Mouse (Mus musculus) hindbrain, embryonic 11.5 days (tissue): Measurements from ENCODE around the gene Slc22a17. TPM values are rescaled to one million over a fixed set of nuclear protein-coding genes. Genes with fewer than 3 reads are reported as not detected.
"Not testable (repeated sequence)": the region's sequence is repeated elsewhere in the genome, so short reads cannot be mapped to it uniquely, and the experiment has no call there.

Experiments
- ATAC-seq: fragments of 200-750 bp; cut with Nextera tagmentation; 2 replicates; pipeline ENCODE4 v1.8.0; 2017; ENCODE audit warnings: mild to moderate bottlenecking, moderate TSS enrichment, moderate library complexity; ENCODE audit not compliant: low FRiP score
- DNase-seq: peaks from one replicate; pipeline ENCODE4 v3.0.0-alpha.2; 2015; ENCODE audit warnings: low spot score
- H3K27ac ChIP-seq: fragments of 300-500 bp; sonication (generic); 2 replicates; pipeline ENCODE4 v1.5.1; 2014; ENCODE audit warnings: mild to moderate bottlenecking, low read depth, low read length
- H3K27me3 ChIP-seq: fragments of 300-500 bp; sonication (generic); 2 replicates; pipeline ENCODE4 v1.6.1; 2014; ENCODE audit warnings: mild to moderate bottlenecking, low read length, moderate library complexity, mixed read lengths; ENCODE audit not compliant: control insufficient read depth, insufficient read depth
- H3K36me3 ChIP-seq: fragments of 300-500 bp; sonication (generic); 2 replicates; pipeline ENCODE4 v1.6.1; 2014; ENCODE audit warnings: mild to moderate bottlenecking, low read length, moderate library complexity, mixed read lengths; ENCODE audit not compliant: control insufficient read depth, insufficient read depth
- H3K4me1 ChIP-seq: fragments of 300-500 bp; sonication (generic); replicated peaks from 2 replicates; pipeline ENCODE4 v1.6.1; 2014; ENCODE audit warnings: low read length, mixed read lengths; ENCODE audit not compliant: control insufficient read depth, insufficient read depth
- H3K4me2 ChIP-seq: fragments of 300-500 bp; sonication (generic); replicated peaks from 2 replicates; pipeline ENCODE4 v1.6.1; 2014; ENCODE audit warnings: mild to moderate bottlenecking, low read depth, low read length
- H3K4me3 ChIP-seq: fragments of 300-500 bp; sonication (generic); 2 replicates; pipeline ENCODE4 v1.5.1; 2014; ENCODE audit warnings: low read depth, low read length
- H3K9ac ChIP-seq: fragments of 300-500 bp; sonication (generic); 2 replicates; pipeline ENCODE4 v1.6.1; 2014; ENCODE audit warnings: low read depth, low read length
- H3K9me3 ChIP-seq: fragments of 300-500 bp; sonication (generic); 2 replicates; pipeline ENCODE4 v1.6.1; 2016; ENCODE audit warnings: low read length; ENCODE audit not compliant: control insufficient read depth
- WGBS: fragments of 180-500 bp; shearing (Covaris S2); extraction: QIAGEN DNeasy Blood & Tissue Kit; methylation state at CpG from one replicate; pipeline ENCODE4 v1.1.7; 2014; 5-methylcytosine and 5-hydroxymethylcytosine counted together
- polyA plus RNA-seq: library from polyadenylated mRNA; unstranded; fragments of >200 nt; fragmentation: Nextera tagmentation; extraction: Ambion mirVana; gene quantifications from 2 replicates; pipeline ENCODE4 v1.2.1, GENCODE M21; 2014

Gene Slc22a17
- polyA plus RNA-seq, 1 experiment from 2014 or later = 41.0 TPM

GRCm38 (mm10) chr14:54954474-54954873, 41.5 kb upstream of the Slc22a17 start:
- H3K4me3 ChIP-seq = no peak overlapping the region
- H3K27ac ChIP-seq = no peak overlapping the region
- no peak overlapping the region for H3K4me2 ChIP-seq
- WGBS = 79% methylated on average over 3 of the region's 3 CpGs
- H3K4me1 ChIP-seq = no peaks in the 10 kb centered on the region
- ATAC-seq (no peak), DNase-seq (no peak)
- no peak overlapping the region for H3K9ac ChIP-seq
- no peaks in the 10 kb centered on the region for H3K27me3 ChIP-seq
- H3K36me3 ChIP-seq = no peaks in the 10 kb centered on the region
- H3K9me3 ChIP-seq = no peaks in the 10 kb centered on the region

- Histone ChIP-seq H3K4me2 (no peak overlapping the region), H3K9me3 (no peaks in the 10 kb centered on the region), H3K27ac (no peak overlapping the region), H3K36me3 (no peaks in the 10 kb centered on the region), H3K9ac (no peak overlapping the region), H3K4me1 (no peaks in the 10 kb centered on the region), H3K4me3 (no peak overlapping the region), H3K27me3 (no peaks in the 10 kb centered on the region)
- DNase-seq (no peak), ATAC-seq (no peak)
- WGBS = 90% methylated on average over 8 of the region's 8 CpGs
These were observed 40.8 kb upstream of the Slc22a17 start for GRCm38 (mm10) chr14:54953664-54954206.

- no peak overlapping the region for H3K9ac ChIP-seq
- H3K9me3 ChIP-seq = no peaks in the 10 kb centered on the region
- 87% methylated on average over 6 of the region's 6 CpGs for WGBS
- H3K27ac ChIP-seq = no peak overlapping the region
- H3K4me2 ChIP-seq = no peak overlapping the region
- H3K27me3 ChIP-seq = no peaks in the 10 kb centered on the region
- DNase-seq (no peak), ATAC-seq (no peak)
- no peaks in the 10 kb centered on the region for H3K4me1 ChIP-seq
- no peaks in the 10 kb centered on the region for H3K36me3 ChIP-seq
- H3K4me3 ChIP-seq = no peak overlapping the region
These were observed 38.7 kb upstream of the Slc22a17 start for GRCm38 (mm10) chr14:54951587-54951986.

- H3K9ac ChIP-seq = no peak overlapping the region
- no peak overlapping the region for H3K4me3 ChIP-seq
- DNase-seq (no peak), ATAC-seq (no peak)
- no peak overlapping the region for H3K27ac ChIP-seq
- H3K4me1 ChIP-seq = no peaks in the 10 kb centered on the region
- no peaks in the 10 kb centered on the region for H3K27me3 ChIP-seq
- H3K4me2 ChIP-seq = no peak overlapping the region
- WGBS = 54% methylated on average over 12 of the region's 12 CpGs
- no peaks in the 10 kb centered on the region for H3K36me3 ChIP-seq
- no peaks in the 10 kb centered on the region for H3K9me3 ChIP-seq
These were observed 37.6 kb upstream of the Slc22a17 start for GRCm38 (mm10) chr14:54950493-54950892.

- Histone ChIP-seq H3K4me1 (no peaks in the 10 kb centered on the region), H3K27ac (no peak overlapping the region), H3K4me3 (no peak overlapping the region), H3K4me2 (no peak overlapping the region), H3K27me3 (no peaks in the 10 kb centered on the region), H3K9me3 (no peaks in the 10 kb centered on the region), H3K36me3 (no peaks in the 10 kb centered on the region), H3K9ac (no peak overlapping the region)
- DNase-seq = no peak
- no peak for ATAC-seq
- 86% methylated on average over 9 of the region's 9 CpGs for WGBS
These were observed 35.8 kb upstream of the Slc22a17 start for GRCm38 (mm10) chr14:54948781-54949180.

GRCm38 (mm10) chr14:54947008-54947407, 34.1 kb upstream of the Slc22a17 start:
- not testable (repeated sequence) for H3K4me1 ChIP-seq, H3K4me3 ChIP-seq, ATAC-seq, H3K27me3 ChIP-seq, H3K36me3 ChIP-seq, H3K27ac ChIP-seq, H3K9ac ChIP-seq, DNase-seq, H3K9me3 ChIP-seq, H3K4me2 ChIP-seq
- WGBS = 83% methylated on average over 8 of the region's 11 CpGs

GRCm38 (mm10) chr14:54945975-54946704, 33.2 kb upstream of the Slc22a17 start:
- Histone ChIP-seq H3K9me3 (no peaks in the 10 kb centered on the region), H3K27ac (no peak overlapping the region), H3K9ac (no peak overlapping the region), H3K4me1 (no peaks in the 10 kb centered on the region), H3K36me3 (no peaks in the 10 kb centered on the region), H3K4me3 (no peak overlapping the region), H3K4me2 (no peak overlapping the region), H3K27me3 (no peaks in the 10 kb centered on the region)
- no peak for ATAC-seq
- no peak for DNase-seq
- 84% methylated on average over 19 of the region's 19 CpGs for WGBS

GRCm38 (mm10) chr14:54944939-54945338, 32.0 kb upstream of the Slc22a17 start:
- WGBS = 67% methylated on average over 2 of the region's 2 CpGs

GRCm38 (mm10) chr14:54943971-54944370, 31.0 kb upstream of the Slc22a17 start:
- Histone ChIP-seq H3K4me1 (no peaks in the 10 kb centered on the region), H3K36me3 (no peaks in the 10 kb centered on the region), H3K27ac (no peak overlapping the region), H3K9ac (no peak overlapping the region), H3K4me2 (no peak overlapping the region), H3K9me3 (no peaks in the 10 kb centered on the region), H3K27me3 (no peaks in the 10 kb centered on the region), H3K4me3 (no peak overlapping the region)
- ATAC-seq = no peak
- no peak for DNase-seq
- 92% methylated on average over 7 of the region's 7 CpGs for WGBS

More at GRCm38 (mm10) chr14:54944939-54945338, 32.0 kb upstream of the Slc22a17 start:
- ATAC-seq (no peak), DNase-seq (no peak)
- Histone ChIP-seq H3K4me3 (no peak overlapping the region), H3K9me3 (no peaks in the 10 kb centered on the region), H3K9ac (no peak overlapping the region), H3K27ac (no peak overlapping the region), H3K4me2 (no peak overlapping the region), H3K4me1 (no peaks in the 10 kb centered on the region), H3K36me3 (no peaks in the 10 kb centered on the region), H3K27me3 (no peaks in the 10 kb centered on the region)
